Mouse (Mus musculus) urinary bladder, postnatal 0 days (tissue): Measurements from ENCODE around the gene Gp5. TPM values are rescaled to one million over a fixed set of nuclear protein-coding genes. Genes with fewer than 3 reads are reported as not detected.

ENCODE experiments used
- polyA plus RNA-seq: library from polyadenylated mRNA; unstranded; fragments of >200 nt; fragmentation: Nextera tagmentation; extraction: Ambion mirVana; gene quantifications from 2 replicates; pipeline ENCODE4 v1.2.1, GENCODE M21; 2015

Gene Gp5
- 0.13 and 0.51 TPM in 2 replicates for polyA plus RNA-seq

GRCm38 (mm10) chr16:30310647-30311046, at the start of gene Gp5:
TSS of gene Gp5 (minus strand) at chr16:30310779.

GRCm38 (mm10) chr16:30282844-30283495, 27.6 kb downstream of the Gp5 start, which contains the start of gene Lrrc15:
TSS of gene Lrrc15 (minus strand) at chr16:30283256.

GRCm38 (mm10) chr16:30267359-30267758, 43.2 kb downstream of the Gp5 start, which contains the start of gene Cpn2:
TSS of gene Cpn2 (minus strand) at chr16:30267499.

Other genes starting within 250 kb of the Gp5 start
- 30.5 and 44.5 TPM in 2 replicates for gene Hes1, start 246.4 kb downstream of the Gp5 start, polyA plus RNA-seq
- gene Cpn2, start 43.3 kb downstream of the Gp5 start, polyA plus RNA-seq, result not detected in 2 replicates
- 0.34 and 0.40 TPM in 2 replicates for gene Lrrc15, start 27.5 kb downstream of the Gp5 start, polyA plus RNA-seq
- 10.0 and 11.1 TPM in 2 replicates for gene Atp13a3, start 95.2 kb upstream of the Gp5 start, polyA plus RNA-seq
- gene Tmem44, start 240.1 kb upstream of the Gp5 start, polyA plus RNA-seq, result 3.2 and 3.8 TPM in 2 replicates